Mouse (Mus musculus): ENCODE measurements around the gene Mif.
A peak's percentile ranks its signal among the peaks of the same experiment; 100 is the strongest.

Gene Mif

GRCm38 (mm10) chr10:75835761-75836531 lies 24.1 kb downstream of the Mif start:
- no peak for DNase-seq (ENCODE audit: low spot score)

- DNase-seq (ENCODE audit: low spot score): no peak
Observed at GRCm38 (mm10) chr10:75835307-75835706, 24.7 kb downstream of the Mif start.

- no peak for DNase-seq (ENCODE audit: low spot score)
Observed at GRCm38 (mm10) chr10:75834721-75835120, 25.3 kb downstream of the Mif start.

GRCm38 (mm10) chr10:75834250-75834649 lies 25.8 kb downstream of the Mif start:
- peak; percentile 68 for DNase-seq (ENCODE audit: low spot score)

GRCm38 (mm10) chr10:75833456-75834080 lies 26.5 kb downstream of the Mif start:
- no peak for DNase-seq (ENCODE audit: low spot score)

GRCm38 (mm10) chr10:75832272-75832895 lies 27.7 kb downstream of the Mif start:
- no peak for DNase-seq (ENCODE audit: low spot score)

GRCm38 (mm10) chr10:75830275-75830670 lies 29.8 kb downstream of the Mif start:
- no peak for DNase-seq (ENCODE audit: low spot score)

- no peak for DNase-seq (ENCODE audit: low spot score)
Observed at GRCm38 (mm10) chr10:75829529-75830274, 30.3 kb downstream of the Mif start.

GRCm38 (mm10) chr10:75828500-75828931 lies 31.5 kb downstream of the Mif start:
- DNase-seq (ENCODE audit: low spot score): no peak

GRCm38 (mm10) chr10:75827668-75828360 lies 32.2 kb downstream of the Mif start:
- no peak for DNase-seq (ENCODE audit: low spot score)

GRCm38 (mm10) chr10:75824530-75824929 lies 35.5 kb downstream of the Mif start:
- DNase-seq (ENCODE audit: low spot score): no peak

GRCm38 (mm10) chr10:75823782-75824181 lies 36.3 kb downstream of the Mif start:
- DNase-seq (ENCODE audit: low spot score): no peak

- DNase-seq (ENCODE audit: low spot score): no peak
Observed at GRCm38 (mm10) chr10:75822443-75822842, 37.6 kb downstream of the Mif start, which contains the start of gene Gstt4. TSS of gene Gstt4 (minus strand) at chr10:75822543.

GRCm38 (mm10) chr10:75819882-75820281 lies 40.2 kb downstream of the Mif start:
- DNase-seq (ENCODE audit: low spot score): no peak

- DNase-seq (ENCODE audit: low spot score): no peak
Observed at GRCm38 (mm10) chr10:75818641-75819040, 41.4 kb downstream of the Mif start.
